Mouse (Mus musculus): ENCODE measurements around the gene Cldn7.

DNA sequence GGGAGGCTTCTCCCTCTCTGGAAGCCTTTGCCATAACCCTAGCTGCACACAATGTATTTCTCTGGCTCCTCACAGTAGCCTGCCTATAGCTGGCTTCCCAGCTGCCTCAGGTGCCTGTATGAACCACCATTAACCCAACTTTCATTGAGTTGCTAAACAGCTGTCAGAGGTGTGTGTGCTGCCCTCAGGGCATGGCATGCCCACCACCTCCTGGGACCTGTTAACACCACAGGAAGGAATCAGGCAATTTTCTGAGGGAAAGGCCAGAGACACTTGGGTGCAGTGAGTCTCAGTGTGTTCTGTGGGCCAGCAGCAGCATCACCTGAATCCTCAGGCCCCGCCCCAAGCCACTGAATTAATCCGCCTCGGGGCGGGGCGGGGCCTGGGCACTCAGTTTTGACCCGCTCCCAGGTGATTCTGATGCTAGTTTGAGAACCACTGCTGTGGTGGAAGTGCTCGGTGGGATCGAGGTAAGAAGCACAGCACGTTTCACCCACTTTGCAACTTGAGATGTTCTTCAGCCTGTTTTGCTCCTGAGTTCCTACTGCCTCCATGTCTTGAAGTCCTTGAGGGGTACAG, 26.1 kb upstream of the Cldn7 start:
- TF ChIP-seq POLR2A (IDR thresholded peaks at IDR 0.05; ENCODE audit: borderline replicate concordance, extremely low read depth, low read depth, low read length) (no peak), CTCF (IDR thresholded peaks at IDR 0.05; ENCODE audit: insufficient read depth, low read length) (no peak)
